Mouse (Mus musculus) MEL (cell line): Measurements from ENCODE around the gene Megf8. TPM values are rescaled to one million over a fixed set of nuclear protein-coding genes. Genes with fewer than 3 reads are reported as not detected.

ENCODE experiments used
- DNase-seq: peaks from one replicate; pipeline ENCODE4 v3.0.0; 2011; ENCODE audit warnings: low read depth, low spot score
- H3K27ac ChIP-seq: 2 replicates; pipeline ENCODE4 v1.5.1; 2012; ENCODE audit warnings: low read depth, mild to moderate bottlenecking, control low read depth, low read length, moderate library complexity; ENCODE audit not compliant: control insufficient read depth
- H3K27me3 ChIP-seq, 2 experiments: fragments of 150-350 bp in 1 of 2; sonication (generic) in 1 of 2; 2 replicates each; pipeline ENCODE4 v1.6.1; 2012; ENCODE audit warnings: low read length in 2 of 2, mild to moderate bottlenecking in 2 of 2, improper control_type of control experiment in 1 of 2, moderate library complexity in 1 of 2; ENCODE audit not compliant: insufficient read depth in 2 of 2, control insufficient read depth in 1 of 2
- H3K36me3 ChIP-seq, 2 experiments: 2 replicates each; pipeline ENCODE4 v1.6.1; 2012 to 2014; ENCODE audit warnings: low read length in 2 of 2, improper control_type of control experiment in 1 of 2, inconsistent platforms in 1 of 2, mild to moderate bottlenecking in 1 of 2; ENCODE audit not compliant: insufficient read depth in 2 of 2, control insufficient read depth in 1 of 2
- H3K4me1 ChIP-seq, 2 experiments: fragments of 150-350 bp in 1 of 2; sonication (generic) in 1 of 2; 2 replicates each; pipeline ENCODE4 v1.6.1; 2012; ENCODE audit warnings: low read length in 2 of 2, improper control_type of control experiment in 1 of 2, mild to moderate bottlenecking in 1 of 2; ENCODE audit not compliant: insufficient read depth in 2 of 2, control insufficient read depth in 1 of 2
- H3K4me3 ChIP-seq, 2 experiments: fragments of 150-350 bp in 1 of 2; sonication (generic) in 1 of 2; 2 replicates each; pipeline ENCODE4 v1.5.1; 2012; ENCODE audit warnings: low read depth in 2 of 2, low read length in 2 of 2, mild to moderate bottlenecking in 2 of 2, moderate library complexity in 2 of 2, control low read depth in 1 of 2, improper control_type of control experiment in 1 of 2; ENCODE audit not compliant: control insufficient read depth in 1 of 2, insufficient read depth in 1 of 2
- H3K79me2 ChIP-seq: 2 replicates; pipeline ENCODE4 v1.6.1; 2012; ENCODE audit warnings: mild to moderate bottlenecking, low read length, moderate library complexity; ENCODE audit not compliant: control insufficient read depth, poor library complexity, insufficient read depth
- H3K9ac ChIP-seq: 2 replicates; pipeline ENCODE4 v1.6.1; 2012; ENCODE audit warnings: low read depth, mild to moderate bottlenecking, control low read depth, low read length, moderate library complexity; ENCODE audit not compliant: control insufficient read depth, poor library complexity, severe bottlenecking
- H3K9me3 ChIP-seq: fragments of 150-350 bp; sonication (generic); replicated peaks from 2 replicates; pipeline ENCODE4 v1.6.1; 2012; ENCODE audit warnings: mild to moderate bottlenecking, low read length, improper control_type of control experiment, moderate library complexity; ENCODE audit not compliant: insufficient read depth
- BHLHE40 ChIP-seq: IDR thresholded peaks from 2 replicates; pipeline ENCODE4 v1.6.1; 2012; ENCODE audit warnings: low read depth, mild to moderate bottlenecking, inconsistent platforms, low read length, improper control_type of control experiment, borderline replicate concordance
- CHD1 ChIP-seq: IDR thresholded peaks from 2 replicates; pipeline ENCODE4 v1.6.1; 2012; ENCODE audit warnings: low read depth, mild to moderate bottlenecking, inconsistent platforms, low read length, improper control_type of control experiment
- CHD2 ChIP-seq: IDR thresholded peaks from 2 replicates; pipeline ENCODE4 v1.6.1; 2011; ENCODE audit warnings: low read length, improper control_type of control experiment
- CTCF ChIP-seq, 3 experiments: IDR thresholded peaks in 2 of 3; conservative IDR thresholded peaks in 1 of 3; 2 replicates each; pipeline ENCODE4 v1.5.1; 2011 to 2012; ENCODE audit warnings: low read length in 3 of 3, low read depth in 2 of 3, mild to moderate bottlenecking in 2 of 3, improper control_type of control experiment in 1 of 3, inconsistent platforms in 1 of 3, mixed read lengths in 1 of 3, moderate library complexity in 1 of 3; ENCODE audit not compliant: control insufficient read depth in 1 of 3, insufficient read depth in 1 of 3, poor library complexity in 1 of 3, severe bottlenecking in 1 of 3
- E2F4 ChIP-seq: IDR thresholded peaks from 2 replicates; pipeline ENCODE4 v1.6.1; 2011; ENCODE audit warnings: low read depth, low read length, improper control_type of control experiment, borderline replicate concordance
- ELF1 ChIP-seq: IDR thresholded peaks from 2 replicates; pipeline ENCODE4 v1.6.1; 2014; ENCODE audit warnings: low read depth, mild to moderate bottlenecking, inconsistent platforms, low read length, improper control_type of control experiment, moderate library complexity
- EP300 ChIP-seq, 2 experiments: IDR thresholded peaks; 2 replicates each; pipeline ENCODE4 v1.6.1; 2011; ENCODE audit warnings: improper control_type of control experiment in 2 of 2, low read length in 2 of 2, low read depth in 1 of 2, mild to moderate bottlenecking in 1 of 2
- ETS1 ChIP-seq: IDR thresholded peaks from 2 replicates; pipeline ENCODE4 v1.6.1; 2012; ENCODE audit warnings: low read depth, mild to moderate bottlenecking, inconsistent platforms, low read length, improper control_type of control experiment, moderate library complexity
- GABPA ChIP-seq: IDR thresholded peaks from 2 replicates; pipeline ENCODE4 v1.6.1; 2012; ENCODE audit warnings: low read depth, mild to moderate bottlenecking, inconsistent platforms, low read length, improper control_type of control experiment, moderate library complexity
- GATA1 ChIP-seq: IDR thresholded peaks from 2 replicates; pipeline ENCODE4 v1.6.1; 2011; ENCODE audit warnings: low read depth, low read length, improper control_type of control experiment
- HCFC1 ChIP-seq: IDR thresholded peaks from 2 replicates; pipeline ENCODE4 v1.6.1; 2012; ENCODE audit warnings: low read depth, mild to moderate bottlenecking, inconsistent platforms, low read length, improper control_type of control experiment, moderate library complexity
- KAT2A ChIP-seq: conservative IDR thresholded peaks from 2 replicates; pipeline ENCODE4 v1.6.1; 2012; ENCODE audit warnings: low read depth, low read length, improper control_type of control experiment, inconsistent platforms
- MAFK ChIP-seq: IDR thresholded peaks from 2 replicates; pipeline ENCODE4 v1.6.1; 2011; ENCODE audit warnings: low read depth, mild to moderate bottlenecking, low read length, improper control_type of control experiment, borderline replicate concordance
- MAX ChIP-seq: IDR thresholded peaks from 2 replicates; pipeline ENCODE4 v1.6.1; 2011; ENCODE audit warnings: low read length, improper control_type of control experiment
- MAZ ChIP-seq: IDR thresholded peaks from 2 replicates; pipeline ENCODE4 v1.6.1; 2012; ENCODE audit warnings: low read depth, mild to moderate bottlenecking, inconsistent platforms, low read length, improper control_type of control experiment
- MEF2A ChIP-seq: IDR thresholded peaks from 2 replicates; pipeline ENCODE4 v1.6.1; 2014; ENCODE audit warnings: low read depth, mild to moderate bottlenecking, inconsistent platforms, low read length, improper control_type of control experiment; ENCODE audit not compliant: poor library complexity, insufficient replicate concordance, severe bottlenecking; ENCODE audit errors: extremely low read depth
- MXI1 ChIP-seq: IDR thresholded peaks from 2 replicates; pipeline ENCODE4 v1.6.1; 2011; ENCODE audit warnings: mild to moderate bottlenecking, low read depth, low read length, improper control_type of control experiment
- MYB ChIP-seq: IDR thresholded peaks from 2 replicates; pipeline ENCODE4 v1.6.1; 2011; ENCODE audit warnings: mild to moderate bottlenecking, low read depth, low read length, improper control_type of control experiment
- MYC ChIP-seq: IDR thresholded peaks from 2 replicates; pipeline ENCODE4 v1.6.1; 2011; ENCODE audit warnings: low read depth, mild to moderate bottlenecking, low read length, improper control_type of control experiment, moderate library complexity
- NELFE ChIP-seq: IDR thresholded peaks from 2 replicates; pipeline ENCODE4 v1.6.1; 2011; ENCODE audit warnings: low read depth, low read length, improper control_type of control experiment
- NRF1 ChIP-seq: IDR thresholded peaks from 2 replicates; pipeline ENCODE4 v1.6.1; 2014; ENCODE audit warnings: low read depth, mild to moderate bottlenecking, inconsistent platforms, low read length, improper control_type of control experiment, moderate library complexity; ENCODE audit not compliant: poor library complexity, insufficient read depth, severe bottlenecking
- POLR2A ChIP-seq, 2 experiments: IDR thresholded peaks; 2 replicates each; pipeline ENCODE4 v1.6.1; 2011 to 2012; ENCODE audit warnings: low read length in 2 of 2, mild to moderate bottlenecking in 2 of 2, control low read depth in 1 of 2, improper control_type of control experiment in 1 of 2, low read depth in 1 of 2, moderate library complexity in 1 of 2; ENCODE audit not compliant: control insufficient read depth in 1 of 2, insufficient read depth in 1 of 2, poor library complexity in 1 of 2
- POLR2AphosphoS2 ChIP-seq: IDR thresholded peaks from 2 replicates; pipeline ENCODE4 v1.6.1; 2011; ENCODE audit warnings: low read length, improper control_type of control experiment
- POLR2AphosphoS5 ChIP-seq: IDR thresholded peaks from 2 replicates; pipeline ENCODE4 v1.6.1; 2012; ENCODE audit warnings: low read depth, borderline replicate concordance, mild to moderate bottlenecking, inconsistent platforms, low read length, moderate library complexity, mixed read lengths
- RAD21 ChIP-seq: IDR thresholded peaks from 2 replicates; pipeline ENCODE4 v1.6.1; 2011; ENCODE audit warnings: mild to moderate bottlenecking, low read depth, low read length, improper control_type of control experiment
- RCOR1 ChIP-seq: IDR thresholded peaks from 2 replicates; pipeline ENCODE4 v1.6.1; 2012; ENCODE audit warnings: low read depth, mild to moderate bottlenecking, inconsistent platforms, low read length, improper control_type of control experiment
- SIN3A ChIP-seq: IDR thresholded peaks from 2 replicates; pipeline ENCODE4 v1.6.1; 2012; ENCODE audit warnings: low read length, improper control_type of control experiment, inconsistent platforms
- SMC3 ChIP-seq: IDR thresholded peaks from 2 replicates; pipeline ENCODE4 v1.6.1; 2011; ENCODE audit warnings: low read depth, low read length, improper control_type of control experiment
- TAL1 ChIP-seq: IDR thresholded peaks from 2 replicates; pipeline ENCODE4 v1.6.1; 2012; ENCODE audit warnings: mild to moderate bottlenecking, inconsistent platforms, low read length, moderate library complexity, mixed read lengths
- TBP ChIP-seq: IDR thresholded peaks from 2 replicates; pipeline ENCODE4 v1.8.0; 2011; ENCODE audit warnings: low read depth, low read length, improper control_type of control experiment
- TCF12 ChIP-seq: IDR thresholded peaks from 2 replicates; pipeline ENCODE4 v1.6.1; 2014; ENCODE audit warnings: low read depth, mild to moderate bottlenecking, inconsistent platforms, low read length, improper control_type of control experiment, moderate library complexity
- UBTF ChIP-seq: IDR thresholded peaks from 2 replicates; pipeline ENCODE4 v1.6.1; 2012; ENCODE audit warnings: low read depth, mild to moderate bottlenecking, inconsistent platforms, low read length, improper control_type of control experiment, moderate library complexity, borderline replicate concordance; ENCODE audit not compliant: insufficient read depth
- USF1 ChIP-seq: IDR thresholded peaks from 2 replicates; pipeline ENCODE4 v1.6.1; 2014; ENCODE audit warnings: low read depth, mild to moderate bottlenecking, inconsistent platforms, low read length, improper control_type of control experiment, moderate library complexity
- USF2 ChIP-seq, 2 experiments: IDR thresholded peaks; 2 replicates each; pipeline ENCODE4 v1.6.1; 2011 to 2012; ENCODE audit warnings: improper control_type of control experiment in 2 of 2, low read length in 2 of 2, borderline replicate concordance in 1 of 2, inconsistent platforms in 1 of 2, low read depth in 1 of 2, mild to moderate bottlenecking in 1 of 2; ENCODE audit not compliant: insufficient read depth in 1 of 2
- ZC3H11A ChIP-seq: IDR thresholded peaks from 2 replicates; pipeline ENCODE4 v1.6.1; 2012; ENCODE audit warnings: low read depth, mild to moderate bottlenecking, inconsistent platforms, low read length, improper control_type of control experiment
- ZKSCAN1 ChIP-seq: IDR thresholded peaks from 2 replicates; pipeline ENCODE4 v1.6.1; 2012; ENCODE audit warnings: low read depth, mild to moderate bottlenecking, inconsistent platforms, low read length, improper control_type of control experiment, moderate library complexity
- ZMIZ1 ChIP-seq: IDR thresholded peaks from 2 replicates; pipeline ENCODE4 v1.6.1; 2012; ENCODE audit warnings: low read depth, mild to moderate bottlenecking, inconsistent platforms, low read length, improper control_type of control experiment, moderate library complexity
- polyA plus RNA-seq, 2 experiments: library from polyadenylated mRNA; stranded (reverse) in 1 of 2; unstranded in 1 of 2; fragments of >175 nt in 1 of 2; fragments of >200 nt in 1 of 2; gene quantifications; 2 replicates each; pipeline versions ENCODE4 v1.2.1 to v1.2.4; 2012; ENCODE audit warnings: low replicate concordance in 2 of 2, low read depth in 1 of 2; ENCODE audit not compliant: insufficient read length in 2 of 2, insufficient read depth in 1 of 2, missing spikeins in 1 of 2
- total RNA-seq: library from RNA; depleted of rRNA; stranded (reverse); fragments of 300-350 nt; gene quantifications from 2 replicates; pipeline ENCODE4 v1.2.3, GENCODE M21; 2012

Megf8 gene
- total and polyA plus RNA-seq, 3 experiments: 12.7 to 22.0 TPM; not detected in 1

DNA sequence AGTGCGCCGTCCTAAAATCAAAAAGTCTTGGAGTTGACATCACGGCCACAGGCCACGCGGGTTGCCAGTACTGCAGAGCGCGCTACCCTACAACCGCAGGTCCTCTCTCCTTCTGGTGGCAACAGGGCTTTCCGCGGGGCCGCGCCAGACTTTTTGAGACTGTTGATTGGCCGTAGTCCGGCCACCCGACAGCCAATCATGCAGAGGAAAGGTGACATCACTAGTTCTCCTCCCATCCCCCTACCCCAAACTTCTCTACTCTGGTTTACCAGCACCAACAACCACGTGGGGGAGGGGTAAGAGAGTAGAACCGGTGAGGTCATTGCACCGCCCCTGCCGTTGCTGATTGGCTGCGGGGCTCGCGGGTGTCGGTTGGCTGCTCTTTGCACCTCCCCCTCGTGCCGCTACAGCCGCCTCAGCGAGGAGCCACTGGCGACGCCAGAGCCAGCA lies 49.6 kb upstream of the Megf8 start, which contains the start of gene Cic:
Gene Cic (plus strand): TSS at position 404 of the 450 bp plus-strand sequence.
- DNase-seq: peak; percentile 100
- H3K79me2 ChIP-seq: peaks cover 20% of the 10 kb centered on the region
- H3K4me3 ChIP-seq: peak within 1 kb of the TSS; percentile 66 to 85
- peak within 1 kb of the TSS; percentile 95 for H3K9ac ChIP-seq
- H3K27me3 ChIP-seq: no peaks in the 10 kb centered on the region
- H3K9me3 ChIP-seq: no peaks in the 10 kb centered on the region
- peaks cover 7 to 27% of the 10 kb centered on the region in 2 experiments; a peak in 3 of 4 replicates for H3K4me1 ChIP-seq
- H3K36me3 ChIP-seq: peaks cover 0 to 20% of the 10 kb centered on the region in 2 experiments; a peak in 2 of 4 replicates
- H3K27ac ChIP-seq: peak within 1 kb of the TSS; percentile 95
- TF ChIP-seq BHLHE40 (peak; percentile 69; the same call in 1 of the 2 replicates), GABPA (no peak), HCFC1 (no peak), ELF1 (no peak), USF1 (peak; percentile 79), TCF12 (peak; percentile 46; the same call in 1 of the 2 replicates), UBTF (no peak), KAT2A (no peak), NRF1 (no peak), POLR2A (IDR thresholded peaks at IDR 0.05; ENCODE audit: control insufficient read depth in 1 of 2, insufficient read depth in 1 of 2, low read depth in 1 of 2, low read length in 2 of 2, poor library complexity in 1 of 2) (peak; percentile 49 to 93), ETS1 (peak; percentile 100), MYB (0 out of 2 replicates have a peak, but pooled peaks have one; percentile 16), TBP (peak; percentile 80), MAZ (peak; percentile 56; the same call in 1 of the 2 replicates), RAD21 (no peak), MAX (peak; percentile 81), CTCF (IDR thresholded peaks at IDR 0.05 in 2 of 3, conservative IDR thresholded peaks at IDR 0.05 in 1 of 3; ENCODE audit: control insufficient read depth in 1 of 3, insufficient read depth in 1 of 3, low read depth in 2 of 3, low read length in 3 of 3, poor library complexity in 1 of 3, severe bottlenecking in 1 of 3) (no peak), RCOR1 (no peak), ZMIZ1 (peak; percentile 56; the same call in 1 of the 2 replicates), SMC3 (no peak), MEF2A (no peak), MXI1 (no peak; the same call in 1 of the 2 replicates), CHD2 (peak; percentile 89), NELFE (peak; percentile 74), MYC (peak; percentile 85; the same call in 1 of the 2 replicates), ZC3H11A (no peak), TAL1 (no peak), E2F4 (no peak; the same call in 1 of the 2 replicates), MAFK (no peak), POLR2AphosphoS2 (peak; percentile 94), GATA1 (no peak), SIN3A (peak; percentile 90), CHD1 (no peak), ZKSCAN1 (no peak), EP300 (IDR thresholded peaks at IDR 0.05; ENCODE audit: low read depth in 1 of 2, low read length in 2 of 2) (peak in 1 of 2 experiments; percentile 74; a peak in 2 of 4 replicates), POLR2AphosphoS5 (no peak), USF2 (IDR thresholded peaks at IDR 0.05; ENCODE audit: borderline replicate concordance in 1 of 2, insufficient read depth in 1 of 2, low read depth in 1 of 2, low read length in 2 of 2) (no peak)
